Mouse (Mus musculus): Measurements from ENCODE around the gene Bcl7c. TPM values are rescaled to one million over a fixed set of nuclear protein-coding genes. Genes with fewer than 3 reads are reported as not detected.
"Not testable (repeated sequence)": the region's sequence is repeated elsewhere in the genome, so short reads cannot be mapped to it uniquely, and the experiment has no call there.

Bcl7c gene
- polyA plus RNA-seq, 1 experiment from 2014 or later, result 93.4 TPM

DNA sequence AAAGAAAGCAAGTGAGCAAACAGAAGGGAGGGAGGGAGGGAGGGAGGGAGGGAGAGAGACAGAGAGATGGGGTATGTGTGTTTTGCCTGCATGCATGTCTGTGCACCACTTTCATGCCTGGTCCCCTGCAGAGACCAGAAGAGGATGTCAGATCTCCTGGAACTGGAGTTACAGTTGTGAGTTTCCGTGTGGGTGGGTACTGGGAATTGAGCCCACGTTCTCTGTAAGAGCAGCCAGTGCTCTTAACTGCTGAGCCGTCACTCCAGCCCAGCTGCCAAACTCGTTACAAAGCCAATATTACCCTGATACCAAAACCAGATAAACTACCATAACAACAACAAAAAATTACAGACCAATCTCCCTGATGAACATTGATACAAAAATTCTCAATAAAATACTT lies 67.5 kb downstream of the Bcl7c start:
- 36% methylated on average over 4 of the region's 4 CpGs for WGBS
- Histone ChIP-seq H3K9ac (no peak overlapping the region), H3K27me3 (no peaks in the 10 kb centered on the region), H3K9me3 (replicated peaks) (no peaks in the 10 kb centered on the region), H3K36me3 (no peaks in the 10 kb centered on the region), H3K4me2 (replicated peaks) (no peak overlapping the region), H3K4me1 (peaks cover 8% of the 10 kb centered on the region), H3K27ac (replicated peaks) (no peak overlapping the region), H3K4me3 (replicated peaks) (no peak overlapping the region)
- no peak for ATAC-seq (ENCODE audit: insufficient number of reproducible peaks, low FRiP score, low TSS enrichment, low read depth)

DNA sequence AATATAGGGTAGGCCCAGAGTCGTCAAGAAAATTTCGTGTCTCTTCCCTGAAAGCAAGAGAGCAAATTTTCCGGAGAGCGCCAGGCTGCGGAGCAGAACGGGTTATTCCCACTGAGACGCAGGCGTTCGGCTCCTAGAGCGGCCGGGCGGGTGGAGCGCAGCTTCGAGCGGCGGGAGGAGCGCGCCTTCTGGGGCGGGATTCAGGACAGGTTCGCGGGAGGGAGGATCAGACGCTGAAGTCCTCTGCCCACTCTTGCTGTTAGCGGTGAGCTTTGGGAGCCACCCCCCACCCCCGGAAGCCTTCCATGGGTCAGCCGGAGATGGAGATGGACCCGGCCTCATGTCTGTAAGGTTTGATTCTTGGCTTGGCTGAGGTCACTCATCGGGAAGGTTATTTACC lies 71.8 kb downstream of the Bcl7c start:
- WGBS, result 0% methylated on average over 27 of the region's 27 CpGs
- Histone ChIP-seq H3K4me3 (replicated peaks) (peak overlapping the region; percentile 62), H3K36me3 (no peaks in the 10 kb centered on the region), H3K27me3 (no peaks in the 10 kb centered on the region), H3K4me1 (peaks cover 8% of the 10 kb centered on the region), H3K4me2 (replicated peaks) (peak overlapping the region; percentile 71), H3K9ac (peak overlapping the region; percentile 28), H3K27ac (replicated peaks) (no peak overlapping the region), H3K9me3 (replicated peaks) (no peaks in the 10 kb centered on the region)
- peak; percentile 85 for ATAC-seq (ENCODE audit: insufficient number of reproducible peaks, low FRiP score, low TSS enrichment, low read depth)

DNA sequence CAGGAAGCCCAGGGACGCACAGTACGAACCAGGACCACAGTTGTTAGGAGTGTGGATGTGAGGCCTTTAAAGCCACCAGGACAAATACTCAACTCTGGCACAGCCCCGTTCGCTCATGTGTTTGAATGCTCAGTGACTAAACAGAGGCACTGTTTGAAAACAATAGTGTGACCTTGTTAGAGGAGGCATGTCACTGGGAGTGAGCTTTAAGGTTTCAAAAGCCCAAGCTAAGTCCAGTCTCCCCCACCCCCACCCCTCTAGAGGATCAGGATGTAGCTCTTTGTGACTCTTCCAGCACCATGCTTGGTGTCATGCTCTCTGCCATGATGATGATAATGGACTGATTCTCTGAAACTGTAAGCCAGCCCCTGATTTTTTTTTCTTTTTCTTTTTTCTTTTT lies 77.3 kb downstream of the Bcl7c start:
- Histone ChIP-seq H3K9ac (no peak overlapping the region), H3K27me3 (no peaks in the 10 kb centered on the region), H3K4me1 (no peaks in the 10 kb centered on the region), H3K36me3 (no peaks in the 10 kb centered on the region), H3K9me3 (replicated peaks) (no peaks in the 10 kb centered on the region), H3K4me2 (replicated peaks) (no peak overlapping the region), H3K4me3 (replicated peaks) (no peak overlapping the region), H3K27ac (replicated peaks) (no peak overlapping the region)
- 85% methylated on average over 4 of the region's 4 CpGs for WGBS
- ATAC-seq (ENCODE audit: insufficient number of reproducible peaks, low FRiP score, low TSS enrichment, low read depth), result no peak

DNA sequence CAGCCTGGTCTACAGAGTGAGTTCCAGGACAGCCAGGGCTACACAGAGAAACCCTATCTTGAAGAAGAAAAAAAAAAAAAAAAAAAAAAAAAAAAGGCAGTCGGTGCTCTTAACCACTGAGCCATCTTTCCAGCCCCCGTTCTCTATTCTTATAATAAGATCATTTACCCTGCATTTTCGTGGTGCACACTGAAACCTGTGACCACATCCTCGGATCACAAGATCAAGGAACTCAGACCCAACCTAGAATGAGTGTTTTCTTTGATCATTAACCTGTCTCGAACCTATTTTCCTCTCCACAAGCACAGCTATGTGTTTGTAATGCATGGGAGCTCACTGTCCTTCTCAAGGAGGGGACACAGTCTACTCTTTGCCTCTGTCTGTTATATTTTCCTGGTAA lies 80.1 kb downstream of the Bcl7c start:
- WGBS, result 73% methylated on average over 5 of the region's 5 CpGs

DNA sequence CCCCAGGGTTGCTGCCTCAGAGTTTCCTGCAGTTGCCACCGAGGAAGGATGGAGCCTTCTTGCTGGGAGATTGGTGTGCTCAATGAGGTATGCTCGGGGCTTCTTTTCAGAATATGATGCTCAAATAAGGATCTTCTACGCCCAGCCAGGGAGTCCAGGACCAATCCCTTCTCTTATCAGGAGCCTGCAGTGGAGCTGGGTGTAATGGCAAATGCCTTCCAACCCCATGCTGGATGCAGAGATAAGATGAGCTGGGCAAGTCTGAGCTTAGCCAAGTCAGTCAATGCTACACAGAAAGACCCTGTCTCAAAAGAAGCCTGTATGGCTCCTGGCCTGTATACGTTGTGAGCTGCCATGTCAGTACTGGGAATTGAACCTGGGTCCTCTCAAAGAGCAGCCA lies 82.3 kb downstream of the Bcl7c start:
- H3K9me3 ChIP-seq (replicated peaks), result no peaks in the 10 kb centered on the region
- no peak overlapping the region for H3K9ac ChIP-seq
- no peaks in the 10 kb centered on the region for H3K4me1 ChIP-seq
- no peak overlapping the region for H3K4me3 ChIP-seq (replicated peaks)
- 84% methylated on average over 4 of the region's 4 CpGs for WGBS
- H3K27ac ChIP-seq (replicated peaks), result no peak overlapping the region
- no peak for ATAC-seq (ENCODE audit: insufficient number of reproducible peaks, low FRiP score, low TSS enrichment, low read depth)
- no peaks in the 10 kb centered on the region for H3K36me3 ChIP-seq
- no peaks in the 10 kb centered on the region for H3K27me3 ChIP-seq
- H3K4me2 ChIP-seq (replicated peaks), result no peak overlapping the region

More for the DNA sequence above, 80.1 kb downstream of the Bcl7c start:
- Histone ChIP-seq H3K4me3 (replicated peaks) (no peak overlapping the region), H3K4me1 (no peaks in the 10 kb centered on the region), H3K27ac (replicated peaks) (no peak overlapping the region), H3K27me3 (no peaks in the 10 kb centered on the region), H3K9me3 (replicated peaks) (no peaks in the 10 kb centered on the region), H3K4me2 (replicated peaks) (no peak overlapping the region), H3K9ac (no peak overlapping the region), H3K36me3 (no peaks in the 10 kb centered on the region)
- no peak for ATAC-seq (ENCODE audit: insufficient number of reproducible peaks, low FRiP score, low TSS enrichment, low read depth)

DNA sequence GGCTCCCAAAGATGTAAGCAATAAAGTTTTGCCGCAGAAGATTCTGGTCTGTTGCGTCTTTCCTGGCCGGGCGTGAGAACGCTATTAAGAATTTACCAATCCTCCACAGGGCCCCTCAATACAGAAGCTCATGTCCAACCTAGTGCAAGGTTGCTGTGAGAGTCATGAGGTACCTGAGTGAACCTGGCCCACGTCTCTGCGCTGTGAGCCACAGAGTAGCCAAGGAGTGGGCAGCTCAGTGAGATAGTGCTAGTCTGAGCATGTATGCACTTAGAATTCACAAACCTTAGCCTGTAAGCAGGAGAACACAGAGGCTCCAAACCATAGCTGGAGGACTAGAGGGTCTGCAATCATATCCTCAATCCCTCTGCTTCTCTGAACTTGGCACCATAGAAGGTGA lies 82.7 kb downstream of the Bcl7c start:
- Histone ChIP-seq H3K27ac (replicated peaks) (no peak overlapping the region), H3K9me3 (replicated peaks) (no peaks in the 10 kb centered on the region), H3K27me3 (no peaks in the 10 kb centered on the region), H3K36me3 (no peaks in the 10 kb centered on the region), H3K4me3 (replicated peaks) (no peak overlapping the region), H3K4me2 (replicated peaks) (no peak overlapping the region), H3K4me1 (no peaks in the 10 kb centered on the region), H3K9ac (no peak overlapping the region)
- WGBS, result 100% methylated on average over 7 of the region's 7 CpGs
- no peak for ATAC-seq (ENCODE audit: insufficient number of reproducible peaks, low FRiP score, low TSS enrichment, low read depth)

DNA sequence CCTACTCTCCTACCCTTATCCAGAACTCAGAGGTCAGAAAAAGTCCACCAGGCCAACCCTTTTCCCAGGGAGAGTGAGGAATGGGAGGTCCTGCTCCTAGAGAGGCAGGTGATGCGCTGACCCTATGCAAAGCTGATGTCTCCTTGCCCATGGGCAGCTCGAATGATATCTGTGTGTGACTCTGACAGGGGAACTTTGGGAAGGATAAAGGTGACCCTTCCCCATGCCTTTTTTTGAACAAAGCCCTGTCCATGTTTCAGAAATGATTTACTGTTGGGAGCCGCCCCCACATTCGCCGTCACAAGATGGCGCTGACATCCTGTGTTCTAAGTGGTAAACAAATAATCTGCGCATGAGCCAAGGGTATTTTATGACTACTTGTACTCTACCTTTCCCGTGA lies 90.3 kb downstream of the Bcl7c start:
- 91% methylated on average over 7 of the region's 8 CpGs for WGBS
- H3K4me1 ChIP-seq, result peaks cover 14% of the 10 kb centered on the region
- not testable (repeated sequence) for H3K9me3 ChIP-seq (replicated peaks); H3K27ac ChIP-seq (replicated peaks); H3K27me3 ChIP-seq; H3K4me2 ChIP-seq (replicated peaks); ATAC-seq (ENCODE audit: insufficient number of reproducible peaks, low FRiP score, low TSS enrichment, low read depth); H3K4me3 ChIP-seq (replicated peaks); H3K9ac ChIP-seq; H3K36me3 ChIP-seq

DNA sequence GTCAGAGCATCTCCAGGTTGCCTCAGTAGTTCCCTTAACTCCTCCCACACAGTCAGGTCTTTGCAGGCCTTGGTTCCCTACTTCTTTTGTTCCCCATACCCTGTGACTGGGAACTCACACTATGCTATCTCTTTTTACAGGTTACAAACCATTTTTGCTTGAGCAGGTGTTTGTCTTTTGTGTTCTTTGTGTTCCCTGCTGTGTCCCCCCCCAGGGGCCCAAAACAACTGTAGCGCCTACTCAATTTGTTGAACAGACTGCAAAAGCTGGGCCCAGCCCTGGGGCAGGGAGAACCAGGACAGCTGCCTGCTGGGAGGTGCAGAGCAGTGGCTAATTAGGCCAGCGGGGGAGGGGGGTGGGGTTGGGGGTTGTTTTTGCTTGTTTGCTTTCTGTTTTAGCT lies 90.8 kb downstream of the Bcl7c start:
- WGBS, result 45% methylated on average over 2 of the region's 2 CpGs
- Histone ChIP-seq H3K9ac (no peak overlapping the region), H3K4me3 (replicated peaks) (no peak overlapping the region), H3K27ac (replicated peaks) (no peak overlapping the region), H3K4me2 (replicated peaks) (no peak overlapping the region), H3K4me1 (peaks cover 14% of the 10 kb centered on the region), H3K27me3 (no peaks in the 10 kb centered on the region), H3K36me3 (no peaks in the 10 kb centered on the region), H3K9me3 (replicated peaks) (no peaks in the 10 kb centered on the region)
- no peak for ATAC-seq (ENCODE audit: insufficient number of reproducible peaks, low FRiP score, low TSS enrichment, low read depth)

DNA sequence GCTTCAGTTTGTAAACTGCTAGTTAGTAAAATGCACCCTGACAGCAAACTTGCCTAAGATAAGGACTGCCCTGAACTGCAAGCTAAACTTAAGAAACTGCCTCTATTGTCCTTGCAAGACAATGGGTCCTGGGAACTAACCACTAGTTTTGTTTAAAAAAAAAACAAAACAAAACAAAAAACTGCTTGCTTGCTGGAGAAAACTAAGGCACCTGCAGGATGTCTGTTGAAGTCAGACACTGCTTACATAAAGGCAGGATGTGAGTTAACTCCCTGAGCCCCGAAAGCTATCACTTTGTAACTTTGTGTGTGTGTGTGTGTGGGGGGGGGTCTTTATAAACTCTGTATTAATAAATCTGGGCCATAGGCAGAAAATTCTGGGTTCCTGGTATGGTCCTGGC lies 91.9 kb downstream of the Bcl7c start:
- H3K4me2 ChIP-seq (replicated peaks), result no peak overlapping the region
- WGBS, result 77% methylated on average over 1 of the region's 1 CpGs
- no peak overlapping the region for H3K27ac ChIP-seq (replicated peaks)
- H3K9me3 ChIP-seq (replicated peaks), result no peaks in the 10 kb centered on the region
- no peak overlapping the region for H3K4me3 ChIP-seq (replicated peaks)
- peaks cover 10% of the 10 kb centered on the region for H3K36me3 ChIP-seq
- peaks cover 14% of the 10 kb centered on the region for H3K4me1 ChIP-seq
- no peak overlapping the region for H3K9ac ChIP-seq
- no peak for ATAC-seq (ENCODE audit: insufficient number of reproducible peaks, low FRiP score, low TSS enrichment, low read depth)
- H3K27me3 ChIP-seq, result no peaks in the 10 kb centered on the region

DNA sequence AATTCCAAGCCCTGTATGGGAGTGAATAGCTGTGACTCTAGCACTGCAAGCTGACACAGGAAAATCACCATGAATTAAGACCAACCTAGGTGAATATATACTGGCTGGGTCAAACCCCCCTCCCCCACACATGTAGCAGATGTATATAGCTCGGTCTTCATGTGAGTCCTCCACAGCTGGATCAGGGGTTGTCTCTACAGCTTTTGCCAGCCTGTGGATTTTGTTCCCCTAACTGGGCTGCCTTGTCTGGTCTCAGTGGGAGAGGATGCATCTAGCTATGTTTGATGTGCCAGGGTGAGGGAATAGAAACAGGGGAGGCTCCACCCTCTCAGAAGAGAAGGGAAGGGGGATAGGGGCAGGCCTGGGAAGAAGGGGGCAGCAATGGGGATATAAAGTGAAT lies 92.4 kb downstream of the Bcl7c start:
- peaks cover 15% of the 10 kb centered on the region for H3K36me3 ChIP-seq
- H3K9me3 ChIP-seq (replicated peaks), result no peaks in the 10 kb centered on the region
- H3K9ac ChIP-seq, result no peak overlapping the region
- no peak overlapping the region for H3K27ac ChIP-seq (replicated peaks)
- H3K27me3 ChIP-seq, result no peaks in the 10 kb centered on the region
- no peak overlapping the region for H3K4me2 ChIP-seq (replicated peaks)
- H3K4me1 ChIP-seq, result peaks cover 14% of the 10 kb centered on the region
- ATAC-seq (ENCODE audit: insufficient number of reproducible peaks, low FRiP score, low TSS enrichment, low read depth), result peak; percentile 11; the same call in 1 of the 2 replicates
- 58% methylated on average over 1 of the region's 1 CpGs for WGBS
- no peak overlapping the region for H3K4me3 ChIP-seq (replicated peaks)

DNA sequence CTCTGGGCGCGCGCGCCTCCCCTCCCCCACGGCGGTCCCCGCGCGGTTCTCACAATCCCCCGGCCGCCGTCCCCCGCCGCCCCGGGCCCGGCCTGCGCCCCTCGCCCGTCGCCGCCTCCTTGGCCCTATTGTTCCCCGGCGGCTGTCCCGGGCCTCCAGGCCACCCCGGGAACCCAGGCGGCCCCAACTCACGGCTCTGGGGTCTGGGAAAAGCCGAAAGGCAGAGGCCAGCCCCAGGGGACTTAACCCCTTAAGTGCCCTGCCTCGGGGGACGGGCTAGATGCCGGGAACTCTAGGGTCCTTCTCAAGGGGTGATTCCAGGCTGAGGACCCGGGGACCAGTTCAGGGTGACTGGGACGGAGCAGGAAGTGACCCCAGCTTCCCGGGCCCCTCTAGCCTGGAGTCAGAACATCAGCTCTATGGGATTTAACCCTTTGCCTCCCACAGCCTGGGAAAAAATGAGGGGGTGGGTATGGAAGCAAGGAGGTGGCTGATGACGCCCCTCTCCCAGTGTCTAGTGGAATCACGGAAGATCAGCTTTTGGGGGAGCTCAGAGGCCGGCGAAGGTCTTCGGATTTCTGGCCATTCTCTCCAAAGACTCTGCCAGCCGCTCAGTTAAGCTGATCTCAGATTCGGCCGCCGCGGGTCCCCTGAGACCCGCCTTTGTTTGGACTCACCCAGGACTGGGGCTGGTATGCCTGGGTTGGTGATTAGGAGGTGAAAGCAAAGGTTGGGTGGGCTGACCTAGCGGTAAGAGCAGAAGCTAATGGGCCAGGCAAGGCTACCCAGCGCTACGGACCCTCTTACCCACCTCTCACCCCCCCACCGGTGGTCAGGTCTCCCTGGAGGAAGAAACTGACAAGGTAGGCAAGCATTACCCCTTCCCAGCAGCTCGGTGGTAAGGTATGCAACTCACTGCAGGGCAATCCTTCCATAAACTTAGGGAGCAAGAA lies 93.6 kb downstream of the Bcl7c start, which contains the start of gene Zfp629:
Gene Zfp629, minus strand, starts transcription at position 907 of the 953 bp plus-strand sequence.
- under 1% methylated on average over 49 of the region's 50 CpGs for WGBS
- Histone ChIP-seq H3K36me3 (peaks cover 27% of the 10 kb centered on the region), H3K4me3 (replicated peaks) (peak within 1 kb of the TSS; percentile 99), H3K4me2 (replicated peaks) (peak within 1 kb of the TSS; percentile 68), H3K9ac (peak within 1 kb of the TSS; percentile 93), H3K27ac (replicated peaks) (peak within 1 kb of the TSS; percentile 78), H3K27me3 (no peaks in the 10 kb centered on the region), H3K9me3 (replicated peaks) (no peaks in the 10 kb centered on the region), H3K4me1 (peaks cover 14% of the 10 kb centered on the region)
- ATAC-seq (ENCODE audit: insufficient number of reproducible peaks, low FRiP score, low TSS enrichment, low read depth), result peak; percentile 85

DNA sequence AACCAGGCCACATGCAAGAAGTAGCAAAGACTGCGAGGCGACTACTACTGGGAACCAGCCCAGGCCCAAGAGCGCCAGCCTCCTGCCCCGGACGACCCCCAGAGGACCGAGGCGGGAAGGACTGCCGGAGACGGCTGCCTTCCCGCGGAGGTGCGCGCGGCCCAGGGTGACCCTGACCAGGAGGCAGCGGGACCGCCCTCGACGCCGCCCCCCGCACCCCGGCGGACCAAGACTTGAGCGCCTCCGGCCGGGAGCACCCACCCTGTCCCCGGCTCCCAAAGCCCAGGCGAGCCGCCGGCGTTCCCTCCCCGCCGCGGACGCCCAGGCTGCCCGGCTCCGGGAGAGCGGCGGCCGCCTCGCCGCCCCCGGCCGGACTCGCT lies 94.2 kb downstream of the Bcl7c start:
- H3K27ac ChIP-seq (replicated peaks), result peak overlapping the region; percentile 78
- H3K36me3 ChIP-seq, result peaks cover 34% of the 10 kb centered on the region
- H3K9me3 ChIP-seq (replicated peaks), result no peaks in the 10 kb centered on the region
- peak; percentile 32 for ATAC-seq (ENCODE audit: insufficient number of reproducible peaks, low FRiP score, low TSS enrichment, low read depth)
- peaks cover 14% of the 10 kb centered on the region for H3K4me1 ChIP-seq
- no peaks in the 10 kb centered on the region for H3K27me3 ChIP-seq
- WGBS, result under 1% methylated on average over 43 of the region's 44 CpGs
- H3K9ac ChIP-seq, result peak overlapping the region; percentile 93
- H3K4me2 ChIP-seq (replicated peaks), result peak overlapping the region; percentile 68
- H3K4me3 ChIP-seq (replicated peaks), result peak overlapping the region; percentile 99

All from embryonic facial prominence, embryonic 15.5 days (tissue).